Mouse (Mus musculus): Measurements from ENCODE around the gene Susd4.

The Susd4 gene

GRCm38 (mm10) chr1:182927878-182928851 is 164.5 kb downstream of the Susd4 start:
- no peak for DNase-seq

GRCm38 (mm10) chr1:182935469-182935868 is 171.8 kb downstream of the Susd4 start:
- no peak for DNase-seq

DNA sequence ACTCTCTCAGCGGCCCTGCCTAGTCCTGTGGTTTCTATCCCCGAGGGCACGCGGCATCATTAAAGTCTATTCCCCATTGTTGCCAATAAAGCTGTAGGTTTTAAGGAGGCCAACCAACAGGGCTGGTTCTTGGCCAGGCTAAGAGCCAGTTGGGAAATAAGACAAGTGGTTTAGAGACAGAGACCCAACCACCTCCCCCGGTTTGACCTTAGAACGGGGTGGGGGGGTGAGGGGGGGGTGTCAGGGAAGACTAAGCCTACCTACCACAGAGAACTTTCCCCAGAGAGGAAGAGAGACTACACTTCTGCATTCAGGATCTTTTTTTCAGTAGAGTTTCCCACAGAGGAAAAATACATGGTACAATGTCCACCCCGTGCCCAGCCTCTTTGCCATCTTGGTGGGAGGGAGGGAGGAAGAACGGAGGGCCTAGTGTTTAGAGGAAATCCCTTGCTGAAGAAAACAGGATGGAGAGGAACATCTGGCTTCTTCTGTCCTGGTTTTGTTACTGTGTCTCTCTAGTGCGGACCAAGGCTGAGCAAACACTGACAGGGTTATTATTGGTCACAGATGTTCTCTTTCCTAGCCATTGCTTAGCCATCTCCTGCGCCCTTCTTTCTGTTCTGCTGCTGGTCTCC is 173.9 kb downstream of the Susd4 start:
- DNase-seq: no peak

DNA sequence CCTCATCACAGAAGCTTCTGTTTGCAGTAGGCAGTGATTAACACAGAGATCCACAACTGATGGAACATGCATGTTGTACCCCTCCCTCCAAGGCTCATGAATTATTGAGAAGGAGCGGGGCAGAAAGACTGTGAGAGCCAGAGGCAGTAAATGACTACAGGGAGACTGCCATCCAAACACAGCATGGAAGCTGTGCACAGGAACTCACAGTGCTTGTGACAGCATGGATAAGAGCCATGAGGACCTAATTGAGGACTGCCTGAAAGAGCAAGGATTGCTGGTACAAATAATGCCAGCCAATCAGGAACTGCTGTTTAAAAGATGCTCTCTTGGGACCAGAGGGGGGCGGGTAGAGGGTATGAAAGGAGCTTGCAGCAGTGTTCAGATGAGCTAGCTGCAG is 178.3 kb downstream of the Susd4 start:
- no peak for DNase-seq

GRCm38 (mm10) chr1:182943911-182944310 is 180.3 kb downstream of the Susd4 start:
- DNase-seq: no peak

- DNase-seq: no peak
Measured at GRCm38 (mm10) chr1:182944638-182945037, 181.0 kb downstream of the Susd4 start.

DNA sequence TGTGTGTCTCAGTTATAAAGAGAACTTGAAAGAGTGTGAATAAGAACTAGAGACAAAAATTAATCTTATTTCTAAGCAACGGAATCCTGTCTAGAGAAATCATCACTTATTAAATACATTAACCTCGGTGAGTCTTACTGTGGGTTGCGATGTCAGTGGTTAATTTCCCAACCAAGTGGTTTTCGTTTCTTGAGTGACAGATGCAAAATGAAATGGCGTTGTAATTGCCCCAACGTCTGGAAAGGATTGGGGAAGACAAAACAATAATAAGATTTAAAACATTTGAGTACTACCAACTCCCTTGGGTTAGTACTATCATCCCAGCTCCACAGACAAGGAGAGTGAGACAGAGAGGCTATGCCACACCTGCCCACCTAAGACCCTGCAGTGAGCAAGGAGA is 181.9 kb downstream of the Susd4 start:
- no peak for DNase-seq
